Mouse (Mus musculus) midbrain, embryonic 11.5 days (tissue): ENCODE data around the gene Cpeb4. TPM values are rescaled to one million over a fixed set of nuclear protein-coding genes. Genes with fewer than 3 reads are reported as not detected.

ENCODE experiments used
- ATAC-seq: fragments of 200-750 bp; cut with Nextera tagmentation; 2 replicates; pipeline ENCODE4 v1.8.0; 2017; ENCODE audit warnings: moderate TSS enrichment, moderate library complexity; ENCODE audit not compliant: low FRiP score
- DNase-seq: peaks from one replicate; pipeline ENCODE4 v3.0.0; 2015; ENCODE audit warnings: low spot score; ENCODE audit errors: missing footprints
- H3K27ac ChIP-seq: fragments of 300-500 bp; sonication (generic); 2 replicates; pipeline ENCODE4 v1.5.1; 2014; ENCODE audit warnings: low read depth, low read length
- H3K27me3 ChIP-seq: fragments of 300-500 bp; sonication (generic); 2 replicates; pipeline ENCODE4 v1.6.1; 2014; ENCODE audit warnings: mild to moderate bottlenecking, low read length, moderate library complexity, mixed read lengths; ENCODE audit not compliant: control insufficient read depth, insufficient read depth
- H3K36me3 ChIP-seq: fragments of 300-500 bp; sonication (generic); 2 replicates; pipeline ENCODE4 v1.6.1; 2014; ENCODE audit warnings: mild to moderate bottlenecking, low read length, moderate library complexity, mixed read lengths; ENCODE audit not compliant: control insufficient read depth, insufficient read depth
- H3K4me1 ChIP-seq: fragments of 300-500 bp; sonication (generic); 2 replicates; pipeline ENCODE4 v1.6.1; 2014; ENCODE audit warnings: low read length; ENCODE audit not compliant: control insufficient read depth, insufficient read depth
- H3K4me2 ChIP-seq: fragments of 300-500 bp; sonication (generic); 2 replicates; pipeline ENCODE4 v1.6.1; 2014; ENCODE audit warnings: mild to moderate bottlenecking, moderate library complexity
- H3K4me3 ChIP-seq: fragments of 300-500 bp; sonication (generic); 2 replicates; pipeline ENCODE4 v1.5.1; 2014; ENCODE audit warnings: low read depth, low read length
- H3K9ac ChIP-seq: fragments of 300-500 bp; sonication (generic); 2 replicates; pipeline ENCODE4 v1.6.1; 2014; ENCODE audit warnings: low read length
- H3K9me3 ChIP-seq: fragments of 300-500 bp; sonication (generic); 2 replicates; pipeline ENCODE4 v1.6.1; 2016; ENCODE audit warnings: low read length; ENCODE audit not compliant: control insufficient read depth
- WGBS: fragments of 180-500 bp; shearing (Covaris S2); extraction: QIAGEN DNeasy Blood & Tissue Kit; methylation state at CpG from one replicate; pipeline ENCODE4 v1.1.7; 2014; 5-methylcytosine and 5-hydroxymethylcytosine counted together
- polyA plus RNA-seq: library from polyadenylated mRNA; unstranded; fragments of >200 nt; fragmentation: Nextera tagmentation; extraction: Ambion mirVana; gene quantifications from 2 replicates; pipeline ENCODE4 v1.2.1, GENCODE M21; 2014

Gene Cpeb4
- polyA plus RNA-seq, 1 experiment from 2014 or later: 11.7 TPM

- H3K4me2 ChIP-seq: no peak overlapping the region
- H3K9ac ChIP-seq: peak overlapping the region; percentile 12
- no peaks in the 10 kb centered on the region for H3K27me3 ChIP-seq
- no peaks in the 10 kb centered on the region for H3K36me3 ChIP-seq
- no peak overlapping the region for H3K4me3 ChIP-seq
- H3K4me1 ChIP-seq: peaks cover 7% of the 10 kb centered on the region
- 78% methylated on average over 13 of the region's 13 CpGs for WGBS
- ATAC-seq (peak; percentile 73), DNase-seq (peak; percentile 86)
- no peaks in the 10 kb centered on the region for H3K9me3 ChIP-seq
- no peak overlapping the region for H3K27ac ChIP-seq
Observed at GRCm38 (mm10) chr11:31940898-31941639, 69.1 kb downstream of the Cpeb4 start.

GRCm38 (mm10) chr11:31941640-31942638, 69.9 kb downstream of the Cpeb4 start:
- H3K4me1 ChIP-seq: peaks cover 7% of the 10 kb centered on the region
- no peaks in the 10 kb centered on the region for H3K36me3 ChIP-seq
- H3K9ac ChIP-seq: no peak overlapping the region
- 82% methylated on average over 4 of the region's 4 CpGs for WGBS
- ATAC-seq (peak; percentile 38; the same call in 1 of the 2 replicates), DNase-seq (no peak)
- H3K9me3 ChIP-seq: no peaks in the 10 kb centered on the region
- no peaks in the 10 kb centered on the region for H3K27me3 ChIP-seq
- H3K4me3 ChIP-seq: no peak overlapping the region
- no peak overlapping the region for H3K4me2 ChIP-seq
- H3K27ac ChIP-seq: no peak overlapping the region

- no peaks in the 10 kb centered on the region; the same call in 1 of the 2 replicates for H3K27me3 ChIP-seq
- no peak overlapping the region for H3K4me3 ChIP-seq
- no peaks in the 10 kb centered on the region for H3K9me3 ChIP-seq
- no peak overlapping the region for H3K9ac ChIP-seq
- DNase-seq: no peak
- no peak overlapping the region for H3K4me2 ChIP-seq
- no peak overlapping the region for H3K27ac ChIP-seq
- ATAC-seq: no peak
- no peaks in the 10 kb centered on the region for H3K36me3 ChIP-seq
- 89% methylated on average over 3 of the region's 3 CpGs for WGBS
- peaks cover 7% of the 10 kb centered on the region for H3K4me1 ChIP-seq
Observed at GRCm38 (mm10) chr11:31945471-31945870, 73.5 kb downstream of the Cpeb4 start.

GRCm38 (mm10) chr11:31948462-31949330, 76.7 kb downstream of the Cpeb4 start:
- peak; percentile 68 for ATAC-seq
- Histone ChIP-seq H3K4me1 (no peaks in the 10 kb centered on the region; the same call in 1 of the 2 replicates), H3K36me3 (no peaks in the 10 kb centered on the region), H3K4me2 (peak overlapping the region; percentile 35), H3K9ac (peak overlapping the region; percentile 35; the same call in 1 of the 2 replicates), H3K4me3 (peak overlapping the region; percentile 23), H3K27ac (no peak overlapping the region), H3K27me3 (no peaks in the 10 kb centered on the region; the same call in 1 of the 2 replicates), H3K9me3 (no peaks in the 10 kb centered on the region)
- 22% methylated on average over 15 of the region's 15 CpGs for WGBS
- DNase-seq: no peak

GRCm38 (mm10) chr11:31949331-31949785, 77.3 kb downstream of the Cpeb4 start:
- no peaks in the 10 kb centered on the region for H3K36me3 ChIP-seq
- H3K27me3 ChIP-seq: no peaks in the 10 kb centered on the region; the same call in 1 of the 2 replicates
- no peak overlapping the region for H3K27ac ChIP-seq
- no peaks in the 10 kb centered on the region; the same call in 1 of the 2 replicates for H3K4me1 ChIP-seq
- ATAC-seq (peak; percentile 89), DNase-seq (peak; percentile 99)
- WGBS: 2% methylated on average over 17 of the region's 17 CpGs
- peak overlapping the region; percentile 35 for H3K4me2 ChIP-seq
- no peaks in the 10 kb centered on the region for H3K9me3 ChIP-seq
- H3K9ac ChIP-seq: peak overlapping the region; percentile 35; the same call in 1 of the 2 replicates
- peak overlapping the region; percentile 23 for H3K4me3 ChIP-seq

GRCm38 (mm10) chr11:31960071-31960470, 88.1 kb downstream of the Cpeb4 start:
- H3K27me3 ChIP-seq: no peaks in the 10 kb centered on the region
- H3K27ac ChIP-seq: no peak overlapping the region
- no peaks in the 10 kb centered on the region for H3K36me3 ChIP-seq
- no peaks in the 10 kb centered on the region for H3K4me1 ChIP-seq
- no peak for ATAC-seq
- H3K9me3 ChIP-seq: no peaks in the 10 kb centered on the region
- no peak overlapping the region for H3K9ac ChIP-seq
- H3K4me2 ChIP-seq: no peak overlapping the region
- no peak overlapping the region for H3K4me3 ChIP-seq
- no peak for DNase-seq

- H3K9ac ChIP-seq: no peak overlapping the region
- no peak overlapping the region for H3K4me3 ChIP-seq
- peaks cover 2% of the 10 kb centered on the region; the same call in 1 of the 2 replicates for H3K4me1 ChIP-seq
- ATAC-seq: no peak
- 93% methylated on average over 1 of the region's 1 CpGs for WGBS
- H3K9me3 ChIP-seq: no peaks in the 10 kb centered on the region
- H3K27me3 ChIP-seq: no peaks in the 10 kb centered on the region
- no peak overlapping the region for H3K4me2 ChIP-seq
- H3K27ac ChIP-seq: no peak overlapping the region
- DNase-seq: no peak
- no peaks in the 10 kb centered on the region for H3K36me3 ChIP-seq
Observed at GRCm38 (mm10) chr11:31963993-31964392, 92.0 kb downstream of the Cpeb4 start.
